Mouse (Mus musculus) midbrain, embryonic 14.5 days (tissue): Measurements from ENCODE around the gene Zfp941. TPM values are rescaled to one million over a fixed set of nuclear protein-coding genes. Genes with fewer than 3 reads are reported as not detected.
A peak's percentile ranks its signal among the peaks of the same experiment; 100 is the strongest.

ENCODE experiments used
- ATAC-seq: fragments of 200-750 bp; cut with Nextera tagmentation; 2 replicates; pipeline ENCODE4 v1.8.0; 2017; ENCODE audit warnings: moderate number of reproducible peaks, moderate library complexity; ENCODE audit not compliant: low FRiP score, low TSS enrichment
- DNase-seq: peaks from one replicate; pipeline ENCODE4 v3.0.0-alpha.2; 2015
- H3K27ac ChIP-seq: fragments of 300-500 bp; sonication (generic); replicated peaks from 2 replicates; pipeline ENCODE4 v1.5.1; 2014; ENCODE audit warnings: mild to moderate bottlenecking, low read depth, low read length, moderate library complexity
- H3K27me3 ChIP-seq: fragments of 300-500 bp; sonication (generic); 2 replicates; pipeline ENCODE4 v1.6.1; 2014; ENCODE audit warnings: low read length, control low read depth, mixed read lengths; ENCODE audit not compliant: control insufficient read depth, insufficient read depth
- H3K36me3 ChIP-seq: fragments of 300-500 bp; sonication (generic); 2 replicates; pipeline ENCODE4 v1.6.1; 2014; ENCODE audit warnings: low read length, control low read depth; ENCODE audit not compliant: control insufficient read depth, insufficient read depth
- H3K4me1 ChIP-seq: fragments of 300-500 bp; sonication (generic); 2 replicates; pipeline ENCODE4 v1.6.1; 2014; ENCODE audit warnings: mild to moderate bottlenecking, antibody characterized with exemption, low read length, control low read depth; ENCODE audit not compliant: control insufficient read depth, insufficient read depth
- H3K4me2 ChIP-seq: fragments of 300-500 bp; sonication (generic); 2 replicates; pipeline ENCODE4 v1.6.1; 2014; ENCODE audit warnings: mild to moderate bottlenecking, low read length, moderate library complexity
- H3K4me3 ChIP-seq: fragments of 300-500 bp; sonication (generic); replicated peaks from 2 replicates; pipeline ENCODE4 v1.5.1; 2014; ENCODE audit warnings: low read depth, low read length
- H3K9ac ChIP-seq: fragments of 300-500 bp; sonication (generic); replicated peaks from 2 replicates; pipeline ENCODE4 v1.6.1; 2014; ENCODE audit warnings: mild to moderate bottlenecking, low read length, moderate library complexity
- H3K9me3 ChIP-seq: fragments of 300-500 bp; sonication (generic); 2 replicates; pipeline ENCODE4 v1.6.1; 2016; ENCODE audit warnings: low read length, control low read depth, mixed read lengths; ENCODE audit not compliant: control insufficient read depth
- WGBS: fragments of 180-500 bp; shearing (Covaris S2); extraction: QIAGEN DNeasy Blood & Tissue Kit; methylation state at CpG from one replicate; pipeline ENCODE4 v1.1.7; 2014; 5-methylcytosine and 5-hydroxymethylcytosine counted together
- polyA plus RNA-seq: library from polyadenylated mRNA; unstranded; fragments of >200 nt; fragmentation: Nextera tagmentation; extraction: Ambion mirVana; gene quantifications from 2 replicates; pipeline ENCODE4 v1.2.1, GENCODE M21; 2014

The Zfp941 gene
- polyA plus RNA-seq, 1 experiment from 2014 or later: 34.5 TPM

- Histone ChIP-seq H3K9me3 (no peaks in the 10 kb centered on the region), H3K4me1 (no peaks in the 10 kb centered on the region), H3K4me3 (no peak overlapping the region), H3K27me3 (no peaks in the 10 kb centered on the region; the same call in 1 of the 2 replicates), H3K36me3 (no peaks in the 10 kb centered on the region), H3K4me2 (no peak overlapping the region), H3K27ac (no peak overlapping the region), H3K9ac (no peak overlapping the region)
- DNase-seq: no peak
- WGBS: 69% methylated on average over 4 of the region's 4 CpGs
- ATAC-seq: no peak
Measured at GRCm38 (mm10) chr7:140845683-140846082, 23.7 kb upstream of the Zfp941 start.

DNA sequence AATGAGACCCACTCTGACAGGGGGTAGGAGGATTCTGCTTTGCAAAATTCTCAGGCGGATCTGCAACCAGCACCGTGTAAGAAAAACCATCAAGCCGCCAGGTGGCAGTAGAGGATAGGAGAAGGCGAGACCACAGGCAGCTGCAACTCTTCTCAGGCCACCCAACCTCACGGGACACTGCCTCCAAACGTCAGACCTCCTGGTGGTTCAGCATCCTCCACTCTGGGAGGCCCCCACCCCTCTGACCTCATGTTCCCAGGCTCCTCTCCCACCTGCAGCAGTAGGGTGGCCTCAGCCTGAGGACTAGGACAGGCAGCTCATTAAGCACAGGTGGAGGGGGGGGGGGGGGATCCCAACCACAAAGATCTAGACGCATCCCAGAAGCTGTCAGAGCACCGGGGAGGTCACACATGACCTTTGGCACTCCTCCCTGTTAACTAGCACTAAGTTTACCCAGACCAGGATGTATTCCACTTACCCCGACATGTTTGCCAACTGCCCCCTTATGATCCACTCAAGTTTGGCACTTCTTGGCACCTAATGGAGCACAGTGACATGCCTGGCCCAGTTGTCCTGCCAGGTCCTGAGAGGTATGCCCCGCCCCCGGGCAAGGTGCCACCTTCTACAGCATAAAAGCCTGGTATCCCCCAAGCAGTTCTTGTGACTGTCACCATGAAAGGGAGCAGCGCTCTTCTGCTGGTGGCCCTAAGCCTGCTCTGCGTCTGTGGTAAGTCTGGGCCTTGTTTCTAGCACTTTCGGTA lies 23.1 kb upstream of the Zfp941 start, which contains the start of gene Scgb1c1:
Gene Scgb1c1 (plus strand): TSS at position 643 of the 761 bp plus-strand sequence.
- DNase-seq: peak; percentile 91
- no peak within 1 kb of the TSS for H3K9ac ChIP-seq
- H3K4me1 ChIP-seq: no peaks in the 10 kb centered on the region
- no peak within 1 kb of the TSS for H3K27ac ChIP-seq
- no peak within 1 kb of the TSS for H3K4me3 ChIP-seq
- WGBS: 31% methylated on average over 14 of the region's 14 CpGs
- H3K4me2 ChIP-seq: no peak within 1 kb of the TSS
- peak; percentile 49; the same call in 1 of the 2 replicates for ATAC-seq
- no peaks in the 10 kb centered on the region; the same call in 1 of the 2 replicates for H3K27me3 ChIP-seq
- H3K9me3 ChIP-seq: no peaks in the 10 kb centered on the region
- no peaks in the 10 kb centered on the region for H3K36me3 ChIP-seq

DNA sequence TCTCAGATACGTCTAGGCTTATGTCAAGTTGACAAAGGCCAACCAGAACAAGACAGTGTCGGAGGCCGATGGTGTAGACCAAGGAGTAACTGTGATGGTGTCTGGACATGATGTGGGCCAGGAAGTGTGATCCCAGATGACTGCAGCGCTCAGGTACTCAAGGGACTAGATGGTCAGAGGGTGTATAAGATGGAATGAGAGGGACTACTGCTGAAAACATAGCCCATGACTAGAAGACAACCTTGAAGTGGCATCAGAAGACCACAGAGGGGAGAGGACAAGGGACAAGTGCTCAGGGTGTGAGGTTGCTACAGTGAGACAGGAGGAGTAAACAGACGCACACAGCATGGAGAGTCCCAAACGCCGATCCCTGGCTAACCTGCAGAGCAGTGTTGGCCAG lies 21.8 kb upstream of the Zfp941 start:
- Histone ChIP-seq H3K27me3 (no peaks in the 10 kb centered on the region; the same call in 1 of the 2 replicates), H3K4me1 (no peaks in the 10 kb centered on the region), H3K4me2 (no peak overlapping the region), H3K4me3 (no peak overlapping the region), H3K9me3 (no peaks in the 10 kb centered on the region), H3K27ac (no peak overlapping the region), H3K9ac (no peak overlapping the region), H3K36me3 (no peaks in the 10 kb centered on the region)
- no peak for DNase-seq
- 77% methylated on average over 7 of the region's 7 CpGs for WGBS
- no peak for ATAC-seq

DNA sequence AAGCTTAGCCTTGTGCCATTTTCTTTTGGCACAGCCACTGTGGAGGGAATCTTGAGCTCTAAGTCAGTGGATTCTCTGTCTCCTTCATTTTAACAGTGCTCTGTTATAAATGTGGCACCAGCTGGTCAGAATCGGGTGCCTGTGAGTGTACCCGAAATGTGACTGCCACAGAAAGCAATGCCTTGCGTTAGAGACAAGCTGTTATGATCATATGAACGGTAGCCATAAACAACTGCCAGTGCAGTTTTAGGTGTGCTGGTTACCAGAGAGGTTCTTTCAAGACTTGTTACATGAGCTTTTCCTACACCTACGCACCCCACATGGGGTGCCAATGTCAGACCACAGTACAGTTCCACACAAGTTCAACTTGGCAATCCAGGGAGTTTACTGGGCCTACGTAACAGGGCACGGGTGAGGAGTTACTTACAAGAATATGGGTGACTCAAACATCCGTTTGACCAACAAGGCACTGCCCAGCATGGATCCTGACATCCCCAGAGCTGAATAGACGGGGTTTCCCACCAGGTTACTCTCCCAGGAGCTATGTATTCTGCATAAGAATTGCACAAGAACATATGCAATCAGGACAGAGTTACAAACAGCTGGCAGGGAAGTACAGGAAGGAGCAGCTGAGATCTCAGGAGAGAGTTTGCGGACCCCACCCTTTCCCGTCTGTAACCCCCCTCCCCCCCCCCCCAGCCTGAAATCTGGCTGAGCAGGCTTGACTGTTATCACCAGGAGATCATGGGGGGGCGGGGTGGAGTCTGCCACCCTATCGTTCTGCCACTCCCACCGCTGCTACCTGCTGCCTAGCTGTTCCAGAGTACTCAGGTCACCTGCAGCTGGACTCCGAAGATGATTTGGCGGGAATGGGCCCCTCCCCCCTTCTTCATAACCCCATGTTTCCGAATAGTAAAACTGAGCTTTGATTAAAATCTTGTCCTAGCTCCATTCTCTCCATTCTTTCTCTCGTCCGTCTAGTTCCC lies 19.1 kb upstream of the Zfp941 start:
- Histone ChIP-seq H3K9ac (no peak overlapping the region), H3K4me1 (no peaks in the 10 kb centered on the region), H3K4me2 (no peak overlapping the region), H3K4me3 (no peak overlapping the region), H3K36me3 (no peaks in the 10 kb centered on the region), H3K9me3 (no peaks in the 10 kb centered on the region), H3K27me3 (no peaks in the 10 kb centered on the region; the same call in 1 of the 2 replicates), H3K27ac (no peak overlapping the region)
- WGBS: 39% methylated on average over 19 of the region's 19 CpGs
- ATAC-seq: no peak
- no peak for DNase-seq

DNA sequence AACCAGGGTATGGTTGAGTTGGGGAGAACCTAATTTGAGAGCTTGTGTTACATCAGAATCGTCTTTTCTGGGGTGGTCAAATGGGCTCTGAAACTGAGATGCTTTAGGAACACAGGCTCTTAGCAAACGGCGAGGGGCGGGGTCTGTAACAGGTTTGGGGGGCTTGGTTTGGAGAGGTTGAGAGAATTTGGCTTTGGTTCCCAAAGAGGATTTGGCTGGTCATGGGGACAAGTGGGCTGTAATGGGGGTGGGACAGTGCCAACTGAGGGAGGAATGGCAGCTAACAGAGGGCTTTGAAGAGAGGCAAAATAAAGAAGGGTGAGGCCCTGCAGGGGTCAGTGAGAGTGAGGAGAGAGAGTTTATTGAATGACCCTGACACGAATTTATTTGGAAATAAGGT lies 17.6 kb upstream of the Zfp941 start:
- Histone ChIP-seq H3K27ac (no peak overlapping the region), H3K9me3 (no peaks in the 10 kb centered on the region), H3K9ac (no peak overlapping the region), H3K36me3 (no peaks in the 10 kb centered on the region), H3K4me1 (no peaks in the 10 kb centered on the region), H3K4me3 (no peak overlapping the region), H3K4me2 (no peak overlapping the region), H3K27me3 (no peaks in the 10 kb centered on the region; the same call in 1 of the 2 replicates)
- ATAC-seq (no peak), DNase-seq (no peak)
- WGBS: 63% methylated on average over 5 of the region's 5 CpGs

DNA sequence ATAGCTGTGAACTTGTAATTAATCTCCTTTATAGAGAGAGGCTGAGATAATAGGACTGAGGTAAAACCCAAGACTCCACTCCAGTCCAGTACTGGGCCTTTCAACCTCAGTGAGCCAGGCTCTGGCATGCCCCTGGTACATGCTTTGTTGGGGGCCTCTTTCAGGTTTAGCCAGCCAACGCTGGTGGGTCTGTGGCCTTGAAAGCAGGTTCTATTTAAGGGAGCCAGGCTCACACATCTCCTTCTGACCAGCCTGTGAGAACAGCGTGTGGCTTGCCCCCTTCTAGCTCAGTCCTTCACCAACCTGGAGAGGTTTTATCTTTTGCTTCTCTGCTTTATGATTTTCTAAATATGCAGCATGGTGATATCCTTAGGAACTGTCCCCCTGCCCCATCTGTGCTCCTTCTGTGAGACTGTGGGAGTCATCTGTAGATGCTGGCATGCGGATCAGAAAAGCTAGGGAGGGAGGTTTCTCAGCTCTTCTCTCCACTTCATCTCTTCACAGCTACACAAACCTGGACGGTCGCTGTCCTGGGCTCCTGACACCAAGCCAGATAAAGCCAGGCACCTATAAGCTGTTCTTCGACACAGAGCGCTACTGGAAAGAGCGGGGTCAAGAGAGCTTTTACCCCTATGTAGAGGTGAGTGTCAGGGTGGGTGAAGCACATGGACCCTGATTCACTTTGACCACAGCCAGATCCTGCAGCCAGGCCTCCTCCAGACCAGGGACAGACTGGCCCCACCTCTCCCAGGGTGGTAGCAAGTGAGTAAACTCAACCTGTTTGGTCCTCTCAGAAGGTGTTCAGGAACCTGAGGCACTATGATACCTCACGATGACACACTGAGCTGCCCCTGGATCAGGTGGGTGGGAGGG lies 14.5 kb upstream of the Zfp941 start:
- DNase-seq: no peak
- WGBS: 85% methylated on average over 9 of the region's 9 CpGs
- no peak overlapping the region for H3K9ac ChIP-seq
- no peak overlapping the region for H3K4me3 ChIP-seq
- H3K27ac ChIP-seq: no peak overlapping the region
- no peaks in the 10 kb centered on the region for H3K36me3 ChIP-seq
- H3K4me2 ChIP-seq: no peak overlapping the region
- ATAC-seq: no peak
- no peaks in the 10 kb centered on the region for H3K4me1 ChIP-seq
- H3K27me3 ChIP-seq: no peaks in the 10 kb centered on the region
- H3K9me3 ChIP-seq: no peaks in the 10 kb centered on the region

DNA sequence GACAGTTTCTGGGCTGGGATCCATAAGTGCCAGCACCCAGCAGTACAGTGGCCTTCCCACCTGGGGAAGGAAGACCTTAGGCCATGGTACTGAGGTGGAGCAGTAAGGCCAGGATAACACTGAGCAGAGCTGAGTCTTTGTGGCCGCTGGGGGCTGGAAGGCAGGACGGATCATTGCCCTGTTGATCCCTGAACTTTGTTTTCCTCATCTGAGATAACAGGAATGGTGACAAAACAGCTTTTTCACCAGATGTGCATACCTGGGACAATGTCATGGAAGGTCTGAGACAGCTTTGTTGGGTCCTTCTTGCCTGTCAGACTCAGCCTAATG lies 13.7 kb upstream of the Zfp941 start:
- ATAC-seq: no peak
- no peak overlapping the region for H3K4me2 ChIP-seq
- H3K9ac ChIP-seq: no peak overlapping the region
- WGBS: 69% methylated on average over 2 of the region's 2 CpGs
- no peak for DNase-seq
- H3K27ac ChIP-seq: no peak overlapping the region
- H3K4me3 ChIP-seq: no peak overlapping the region
- H3K27me3 ChIP-seq: no peaks in the 10 kb centered on the region
- H3K4me1 ChIP-seq: no peaks in the 10 kb centered on the region
- no peaks in the 10 kb centered on the region for H3K36me3 ChIP-seq
- H3K9me3 ChIP-seq: no peaks in the 10 kb centered on the region
